Mouse (Mus musculus) lung, postnatal 25 days (tissue): Measurements from ENCODE around the gene Btn2a2.
A peak's percentile ranks its signal among the peaks of the same experiment; 100 is the strongest.

Experiments
- DNase-seq: peaks from one replicate; pipeline ENCODE4 v3.0.0; 2022; ENCODE audit warnings: low spot score

The Btn2a2 gene

DNA sequence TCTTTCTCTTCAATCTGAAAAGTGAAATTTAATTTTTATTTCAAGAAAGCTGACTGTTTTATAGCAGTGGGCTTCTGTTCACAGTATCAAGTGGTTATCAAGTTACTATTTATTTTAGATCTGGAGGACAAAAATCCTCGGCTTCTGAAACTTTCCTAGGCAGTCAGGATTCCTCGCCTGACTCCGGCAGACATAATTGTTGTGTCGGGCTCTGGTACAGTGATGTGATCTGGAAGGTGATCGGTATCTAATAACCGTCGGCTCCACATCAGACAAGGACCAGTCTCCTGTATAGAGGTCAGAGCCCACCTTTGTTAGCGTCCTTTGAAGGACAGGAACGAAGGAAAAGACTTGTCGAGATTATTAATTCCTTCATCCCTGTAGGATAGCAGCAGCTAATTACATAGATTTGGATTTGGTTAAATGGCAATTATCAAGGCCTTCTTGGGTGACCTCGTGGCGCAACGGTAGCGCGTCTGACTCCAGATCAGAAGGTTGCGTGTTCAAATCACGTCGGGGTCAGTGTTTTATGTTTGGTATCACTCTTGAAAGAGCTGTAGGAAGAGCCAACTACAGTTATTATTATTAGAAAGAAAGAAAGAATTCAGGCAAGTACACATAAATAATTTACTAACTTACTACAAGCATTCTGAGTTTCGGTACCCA lies 9.1 kb upstream of the Btn2a2 start:
- DNase-seq, result no peak

DNA sequence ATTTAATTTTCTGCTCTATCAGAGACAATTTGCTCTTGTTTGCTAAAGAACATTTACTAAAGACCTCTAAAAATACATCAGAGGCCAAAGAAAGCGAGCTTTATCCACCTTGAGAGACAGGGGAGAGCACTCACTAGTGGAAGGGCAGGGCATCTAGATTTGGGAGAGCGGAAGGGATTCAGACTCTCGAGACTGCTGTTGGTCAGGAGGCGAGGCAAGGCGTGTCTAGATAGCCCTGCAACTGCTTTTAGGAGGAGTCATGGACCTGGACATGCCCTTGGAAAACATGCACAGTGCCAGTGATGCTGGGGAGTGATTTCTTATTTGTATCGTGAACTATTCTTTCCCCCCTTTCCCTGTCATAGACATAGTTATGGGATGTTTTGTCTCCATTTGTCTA lies 6.9 kb upstream of the Btn2a2 start:
- no peak for DNase-seq

DNA sequence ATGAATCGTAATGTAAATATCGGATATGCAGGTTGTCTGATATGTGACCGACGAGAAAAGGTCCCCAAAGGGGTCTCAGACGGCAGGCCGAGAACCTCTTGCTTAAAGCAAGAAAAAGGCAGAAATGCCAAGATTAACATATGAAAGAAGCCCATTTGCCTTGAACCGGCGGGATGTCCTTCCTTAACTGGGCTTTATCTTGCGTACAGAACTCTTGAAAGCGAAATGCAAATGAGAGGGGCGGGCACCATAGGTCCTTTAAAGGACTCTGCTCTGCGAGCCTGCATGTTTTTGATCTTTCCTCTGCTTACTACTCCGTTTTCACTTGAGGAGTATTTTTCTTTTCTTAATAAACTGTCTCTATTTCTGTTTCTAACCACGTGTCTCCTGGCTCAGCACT lies 3.3 kb upstream of the Btn2a2 start:
- DNase-seq, result no peak

DNA sequence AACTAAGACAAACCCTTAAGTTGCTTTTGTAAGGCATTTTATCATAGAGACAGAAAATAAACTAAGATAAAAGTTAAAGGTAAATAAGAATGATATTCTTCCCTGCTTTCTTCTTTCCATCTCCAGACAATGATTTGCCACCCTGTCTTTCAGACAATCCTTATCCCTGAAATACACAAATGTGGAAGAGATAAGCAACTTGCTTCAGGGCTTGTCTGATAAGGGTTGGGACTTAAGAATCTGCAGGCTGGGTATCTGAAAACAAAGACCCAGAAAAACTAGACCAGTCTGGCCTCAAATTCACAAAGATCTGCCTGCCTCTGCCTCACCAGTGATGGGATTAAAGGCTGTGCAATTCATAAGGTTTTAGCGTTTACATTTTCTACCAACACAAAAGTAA lies 2.6 kb upstream of the Btn2a2 start:
- no peak for DNase-seq

DNA sequence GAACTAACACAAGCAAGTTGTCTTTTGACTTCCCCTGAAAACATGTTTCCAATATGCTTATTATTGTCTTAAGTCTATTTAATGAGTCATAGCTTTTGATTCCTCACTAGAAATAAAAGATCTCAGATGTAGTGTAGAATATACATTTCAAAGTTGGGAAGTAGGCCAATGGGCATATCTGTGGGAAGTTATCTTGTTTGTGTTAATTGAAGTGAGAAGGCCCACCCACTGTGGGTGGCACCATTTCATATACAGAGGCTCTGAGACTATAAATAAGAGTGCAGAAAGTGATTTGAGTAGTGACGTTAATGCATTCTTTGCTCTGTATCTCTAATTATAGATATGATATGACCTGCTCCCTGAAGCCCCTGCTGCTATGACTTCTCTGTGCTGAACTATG lies 2.2 kb upstream of the Btn2a2 start:
- DNase-seq, result no peak

DNA sequence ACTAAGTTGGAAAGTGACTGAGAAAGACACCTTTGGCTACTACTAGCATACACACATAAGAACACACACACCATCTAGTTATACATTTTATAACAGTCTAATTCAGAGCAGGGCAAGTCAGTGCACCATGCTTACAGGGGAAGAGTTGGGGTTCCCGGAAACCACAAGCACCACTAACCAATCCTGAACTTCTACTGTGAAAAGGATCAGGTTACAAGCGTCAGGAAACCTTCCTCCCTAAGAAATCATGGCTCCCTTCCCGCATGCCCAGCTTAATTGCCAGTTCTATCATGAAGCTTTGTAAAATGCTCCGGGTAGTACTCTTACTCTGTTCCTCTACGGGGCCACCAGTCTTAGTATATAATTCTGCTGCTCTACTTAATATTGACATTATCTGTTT lies 3.4 kb downstream of the Btn2a2 start:
- no peak for DNase-seq

DNA sequence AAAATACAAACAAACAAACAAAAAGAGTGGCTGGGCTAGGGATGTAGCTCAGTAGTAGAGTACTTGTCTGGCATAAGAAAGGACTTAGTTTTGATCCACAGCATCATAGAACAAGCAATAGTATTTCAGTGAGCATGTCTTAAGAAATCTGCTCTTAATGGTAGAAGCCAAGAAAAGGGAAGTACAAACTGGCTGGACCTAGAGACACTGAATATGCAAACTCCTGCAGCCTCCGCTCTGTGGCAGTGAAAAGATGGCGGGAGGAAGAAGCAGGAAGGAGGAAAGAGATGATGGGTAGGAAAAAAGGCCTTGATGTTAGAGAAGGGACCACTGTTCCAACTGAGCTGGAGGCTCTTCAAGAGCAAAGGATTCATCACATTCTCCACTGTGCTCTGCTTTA lies 5.5 kb downstream of the Btn2a2 start:
- DNase-seq, result no peak

DNA sequence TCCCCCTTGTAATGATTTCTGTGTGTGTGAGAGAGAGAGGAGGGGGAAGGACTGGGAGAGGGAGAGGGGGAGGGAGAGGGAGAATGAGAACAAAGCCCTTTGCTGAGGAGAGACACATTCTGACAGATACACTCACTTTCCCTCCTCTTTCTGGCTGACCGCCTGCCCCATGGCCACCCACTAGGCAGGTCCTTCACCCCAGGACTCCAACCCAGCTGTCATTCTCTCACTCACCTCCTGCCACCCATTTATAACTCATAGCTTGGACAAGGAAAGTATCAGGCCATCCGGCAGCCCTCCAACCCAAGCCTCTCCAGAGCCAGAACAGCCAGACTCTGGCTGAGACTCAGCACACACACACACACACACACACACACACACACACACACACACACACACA lies 13.0 kb downstream of the Btn2a2 start:
- no peak for DNase-seq

DNA sequence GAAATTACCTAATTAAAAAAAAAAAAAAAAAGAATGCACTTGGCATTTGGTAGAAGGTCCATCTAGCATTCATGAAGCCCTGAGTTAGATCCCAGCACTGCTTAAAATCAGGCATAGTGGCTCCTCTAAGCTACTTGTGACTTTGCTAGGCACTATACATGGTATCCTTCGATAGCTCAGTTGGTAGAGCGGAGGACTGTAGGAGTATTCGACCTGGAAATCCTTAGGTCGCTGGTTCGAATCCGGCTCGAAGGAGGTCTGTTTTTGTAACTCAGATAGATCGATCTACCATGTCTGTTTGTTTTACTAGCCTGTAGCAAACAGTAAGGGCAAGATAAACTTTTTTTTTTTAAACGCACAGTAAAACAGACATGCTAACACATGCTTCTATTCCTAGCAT lies 21.7 kb downstream of the Btn2a2 start:
- DNase-seq, result peak; percentile 73

DNA sequence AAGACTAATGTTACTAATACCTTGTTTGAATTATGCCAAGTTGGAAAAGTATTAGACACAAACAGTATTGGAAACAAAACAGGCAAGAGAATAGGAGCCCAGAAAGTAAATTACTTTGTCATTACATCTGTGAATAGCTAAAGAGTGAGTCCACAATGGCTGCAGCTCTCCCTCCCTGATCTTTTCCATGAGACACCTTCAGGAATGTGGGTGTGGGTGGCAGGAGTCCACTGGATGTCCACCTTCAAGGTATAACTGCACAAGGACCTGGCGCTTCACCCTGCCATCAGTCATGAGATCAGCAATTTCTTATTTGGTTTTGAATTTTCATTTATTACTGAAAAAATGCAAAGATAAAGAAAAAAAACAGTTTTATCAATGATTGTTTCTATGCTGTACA lies 22.4 kb downstream of the Btn2a2 start:
- DNase-seq, result no peak

DNA sequence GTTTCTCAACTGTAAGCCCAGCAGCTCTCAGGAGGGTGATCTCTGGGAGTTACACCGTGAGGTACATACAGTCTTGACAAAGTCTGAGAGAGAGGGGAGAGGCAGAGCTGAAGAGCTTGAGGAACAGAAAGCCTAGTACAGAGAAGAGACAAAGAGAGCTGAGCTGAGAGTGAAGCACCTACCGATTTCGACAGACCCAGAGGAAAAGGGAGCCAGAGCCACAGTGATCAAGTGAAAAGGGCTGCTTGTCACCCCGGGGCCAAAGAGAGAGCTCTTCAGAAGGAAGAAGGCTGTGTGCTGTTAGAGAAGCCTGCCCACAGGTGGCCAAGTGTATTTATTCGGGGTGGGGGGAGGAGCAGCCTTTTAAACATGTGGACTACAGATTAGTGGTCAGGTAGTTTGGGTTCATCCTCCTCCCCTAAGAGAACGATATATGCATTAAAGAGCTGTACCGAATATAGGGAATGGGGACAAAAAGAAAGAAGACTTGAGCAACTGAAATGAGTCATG lies 23.0 kb downstream of the Btn2a2 start, which contains the start of gene Btn1a1:
Btn1a1 (minus strand) TSS at position 302 of the 510 bp plus-strand sequence.
- DNase-seq, result no peak

DNA sequence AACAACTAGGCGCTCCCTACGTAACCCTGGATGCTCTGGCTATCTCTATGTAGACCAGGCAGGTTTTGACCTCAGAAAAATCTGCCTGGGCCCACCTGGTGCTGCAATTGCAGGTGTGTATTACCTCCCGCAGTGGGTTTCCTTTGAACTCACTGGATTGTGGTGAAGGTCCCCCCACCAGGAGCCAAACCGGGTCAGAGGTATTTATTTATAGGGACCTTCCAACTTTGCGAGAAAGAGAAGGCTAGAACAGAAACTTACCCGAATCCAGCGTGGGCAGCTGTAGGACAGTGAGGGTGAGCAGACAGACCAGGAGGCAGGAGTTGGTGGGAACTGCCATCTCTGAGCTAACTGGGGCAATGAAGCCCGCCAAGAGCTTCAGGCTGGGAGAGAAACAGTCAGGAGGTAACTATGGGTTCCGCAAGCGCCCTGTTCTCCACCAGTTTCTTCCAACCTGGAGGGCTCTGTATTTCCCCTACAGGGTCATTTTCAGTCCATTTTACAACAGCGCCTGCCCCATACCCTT lies 23.8 kb downstream of the Btn2a2 start:
- DNase-seq, result no peak

DNA sequence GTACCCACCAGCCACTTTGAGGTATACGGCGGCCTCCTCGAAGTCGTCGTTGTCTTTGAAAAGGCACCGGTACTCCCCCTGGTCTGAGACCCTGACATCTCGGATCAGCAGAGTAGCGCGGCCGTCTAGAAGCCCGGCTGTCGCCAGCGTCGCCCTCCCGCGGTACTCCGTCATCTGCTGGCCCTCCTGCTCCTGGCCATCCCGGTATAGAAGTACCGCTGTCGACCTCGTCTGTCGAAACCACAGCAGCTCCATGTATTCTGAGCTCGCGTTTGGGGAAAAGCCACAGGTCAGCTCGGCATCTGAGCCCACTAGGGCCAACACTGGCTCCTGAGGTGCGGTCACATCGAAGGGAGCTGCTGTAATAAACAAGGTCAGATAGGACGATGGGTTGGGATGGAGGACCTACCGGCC lies 24.4 kb downstream of the Btn2a2 start:
- DNase-seq, result peak; percentile 10

DNA sequence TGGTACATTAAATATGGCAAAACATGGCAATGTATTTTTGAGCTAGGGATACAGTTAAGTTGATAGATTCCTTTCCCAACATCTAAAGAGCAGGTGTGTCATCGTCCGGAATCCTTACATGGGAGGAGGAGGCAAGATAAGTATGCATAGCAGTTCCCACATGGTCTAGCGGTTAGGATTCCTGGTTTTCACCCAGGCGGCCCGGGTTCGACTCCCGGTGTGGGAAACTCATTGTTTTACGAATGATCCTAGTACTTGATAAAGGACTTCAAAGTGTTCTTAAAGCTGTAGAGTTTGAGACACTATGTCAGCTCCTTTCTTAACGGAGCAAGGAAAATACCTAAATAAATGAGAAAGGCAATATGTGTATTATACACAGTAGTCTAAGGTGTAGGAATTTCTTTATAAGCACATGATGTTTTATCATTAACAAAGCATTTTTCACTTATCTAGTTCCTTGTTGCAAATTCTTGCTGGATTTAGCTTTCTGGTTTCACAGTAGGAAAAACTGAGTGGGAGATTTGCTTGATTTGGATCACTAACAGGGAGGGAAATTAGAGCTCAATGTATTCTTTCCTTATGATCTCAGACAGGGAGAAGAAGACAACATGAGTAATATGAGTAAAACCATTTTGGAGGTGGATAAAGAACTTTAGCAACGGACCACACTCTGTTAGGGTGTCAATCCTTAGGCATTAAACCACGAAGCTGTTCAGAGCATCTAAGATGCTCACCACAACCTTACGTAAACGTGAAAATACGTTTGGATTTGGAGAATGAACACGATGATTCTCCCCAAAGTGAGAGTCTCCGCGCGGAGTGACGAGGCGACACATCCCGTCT lies 25.1 kb downstream of the Btn2a2 start:
- DNase-seq, result peak; percentile 75

DNA sequence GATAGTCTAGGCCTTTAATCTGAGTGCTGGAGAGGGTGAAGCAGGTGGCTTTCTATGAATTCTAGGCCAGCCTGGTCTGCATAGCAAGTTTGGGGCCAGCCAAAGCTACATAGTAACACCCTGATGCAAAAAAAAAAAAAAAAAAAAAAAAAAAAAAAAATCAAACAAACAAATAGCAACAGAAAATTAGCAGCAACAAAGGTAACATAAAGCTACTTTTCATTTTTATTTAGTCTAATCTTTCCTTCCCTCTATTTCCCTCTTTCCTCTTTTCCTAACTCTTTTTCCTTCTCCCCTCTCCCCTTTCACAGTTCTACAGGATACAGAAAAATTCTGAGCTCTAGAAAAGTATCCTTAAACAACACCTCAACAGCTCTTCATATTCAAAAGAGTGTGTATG lies 26.0 kb downstream of the Btn2a2 start:
- DNase-seq, result no peak

DNA sequence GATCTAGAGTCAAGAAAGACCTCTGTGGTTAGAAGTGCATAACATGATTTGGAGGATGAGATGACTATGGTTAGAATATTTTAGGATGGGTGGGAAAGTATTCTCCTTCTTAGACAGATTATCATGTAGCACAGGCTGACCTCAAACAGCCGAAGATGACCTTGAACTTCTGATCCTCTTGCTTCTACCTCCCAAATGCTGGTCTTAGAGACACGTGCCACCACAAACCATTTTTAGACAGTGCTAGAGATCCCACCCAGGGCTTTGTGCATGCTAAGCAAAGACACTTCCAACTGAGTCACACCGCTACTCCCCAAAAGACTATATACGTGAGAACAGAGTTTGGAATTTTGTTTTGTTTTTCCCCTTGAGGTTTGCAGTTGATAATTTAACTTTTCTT lies 26.6 kb downstream of the Btn2a2 start:
- DNase-seq, result no peak

DNA sequence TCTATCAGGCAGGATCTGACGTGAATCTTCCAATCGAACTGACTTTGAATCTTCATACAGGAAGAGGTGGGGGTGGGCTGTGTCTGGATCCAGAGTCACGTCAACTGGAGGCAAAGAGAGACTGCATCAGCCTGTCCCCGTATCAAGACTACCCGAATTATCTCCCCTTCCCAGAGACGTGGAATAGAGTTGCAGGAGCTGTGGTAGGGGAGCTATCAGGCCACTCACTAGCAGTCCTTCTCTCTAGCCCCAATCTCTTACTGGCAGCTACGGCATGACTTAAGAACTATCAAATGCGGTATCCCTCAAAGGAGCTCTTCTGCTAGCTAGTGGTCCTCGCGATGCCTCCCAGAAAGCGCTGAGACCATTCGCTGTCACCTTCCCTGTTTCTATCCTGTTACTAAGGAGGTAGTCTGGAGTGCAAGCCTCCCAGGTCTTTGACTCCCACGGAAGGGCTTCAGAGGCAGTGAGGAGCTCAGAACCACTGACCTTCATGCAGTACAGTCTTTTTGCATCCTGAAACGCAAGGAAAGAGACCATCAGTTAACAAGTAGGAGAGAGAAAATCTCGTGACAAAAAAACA lies 29.3 kb downstream of the Btn2a2 start:
- DNase-seq, result no peak

DNA sequence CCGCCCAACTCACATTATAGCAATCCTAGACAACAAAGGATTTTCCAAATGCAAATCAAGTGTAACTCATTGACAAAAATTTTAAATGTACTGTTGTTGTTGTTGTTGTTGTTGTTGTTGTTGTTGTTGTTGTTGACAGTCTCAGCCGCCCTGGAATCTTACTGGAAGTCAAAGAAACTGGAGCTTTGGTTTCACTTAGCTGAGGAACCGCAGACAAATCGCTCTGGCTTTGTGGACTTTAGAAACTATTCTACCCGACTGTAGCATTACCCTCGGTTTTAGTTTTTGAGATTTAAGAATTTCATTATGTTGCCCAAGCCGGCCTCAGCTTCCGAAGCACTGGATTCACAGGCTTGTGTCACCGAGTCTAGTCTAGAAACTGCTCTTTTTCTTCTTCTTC lies 34.7 kb downstream of the Btn2a2 start:
- DNase-seq, result no peak

DNA sequence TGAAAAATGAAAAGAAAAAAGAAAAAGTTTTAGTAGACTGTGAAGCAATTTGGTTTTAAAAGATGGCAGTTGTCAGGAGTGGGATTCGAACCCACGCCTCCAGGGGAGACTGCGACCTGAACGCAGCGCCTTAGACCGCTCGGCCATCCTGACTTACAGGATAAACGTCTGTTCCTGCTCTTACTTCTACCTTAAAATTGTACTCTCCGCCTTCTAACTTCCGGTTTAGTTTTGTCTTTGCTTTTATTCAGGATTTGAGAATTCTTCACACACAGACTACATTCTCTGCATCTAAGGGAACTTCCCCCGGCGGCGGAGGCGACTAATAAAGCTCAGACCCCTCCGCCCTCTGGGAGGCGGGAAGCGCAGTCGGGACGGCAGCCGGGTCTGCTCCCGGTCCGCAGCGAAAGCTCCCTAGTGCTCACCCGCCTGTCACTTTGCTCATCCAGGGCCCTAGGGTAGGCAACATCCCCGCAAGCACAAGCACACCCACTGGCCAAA lies 35.2 kb downstream of the Btn2a2 start:
- DNase-seq, result peak; percentile 87

DNA sequence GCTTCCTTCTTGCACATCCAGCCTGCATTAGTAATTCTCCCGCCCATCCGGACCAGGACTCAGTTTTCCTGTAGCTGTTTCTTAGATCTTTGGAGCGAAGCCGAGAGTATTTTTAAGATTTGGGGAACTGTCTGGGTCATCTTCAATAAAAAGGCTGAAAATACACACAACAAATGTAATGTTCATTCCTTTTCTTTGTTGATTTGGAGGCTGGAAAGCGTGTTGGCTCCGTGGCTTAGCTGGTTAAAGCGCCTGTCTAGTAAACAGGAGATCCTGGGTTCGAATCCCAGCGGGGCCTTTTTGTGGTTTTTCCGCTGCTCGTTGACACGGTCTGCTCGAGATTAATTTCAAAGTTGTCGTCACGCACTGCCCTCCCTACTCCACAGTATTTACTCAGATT lies 38.3 kb downstream of the Btn2a2 start:
- peak; percentile 86 for DNase-seq

DNA sequence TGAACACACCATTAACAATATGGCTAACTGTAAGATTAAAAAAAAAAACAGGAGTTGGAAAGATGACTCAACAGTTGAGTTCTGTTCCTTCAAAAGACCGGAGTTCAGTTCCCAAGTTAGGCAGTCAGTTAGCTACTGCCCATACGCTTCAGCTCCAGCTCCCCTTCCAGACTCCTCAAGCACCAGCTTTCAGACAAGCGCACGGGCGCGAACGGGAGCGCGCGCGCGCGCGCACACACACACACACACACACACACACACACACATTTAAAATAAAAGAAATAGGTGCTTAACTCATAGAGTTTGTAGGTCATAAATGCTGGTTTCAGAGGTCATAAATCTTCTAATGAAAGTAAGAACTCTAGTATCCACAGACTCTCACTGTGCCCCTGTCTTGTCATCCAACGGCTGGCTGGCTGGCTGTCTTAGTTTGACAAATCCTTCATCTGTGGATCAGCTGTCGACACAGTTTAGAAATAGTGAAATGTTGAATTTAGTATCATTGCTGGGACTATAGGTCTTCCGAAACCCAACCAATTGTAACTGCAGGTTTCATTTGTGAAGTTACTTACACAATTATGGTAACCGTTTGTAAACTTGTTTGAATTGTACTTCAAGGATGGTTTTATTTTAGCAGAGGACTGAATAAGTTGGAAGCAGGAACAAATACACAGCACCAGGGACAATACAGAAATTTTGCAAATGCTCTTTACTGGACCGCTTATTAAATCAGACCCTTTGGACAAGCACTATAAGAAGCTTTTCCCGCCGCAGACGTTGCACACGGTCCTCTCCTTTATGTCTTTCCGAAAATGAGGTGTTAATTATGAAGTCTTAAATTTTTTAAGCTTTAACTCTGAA lies 39.2 kb downstream of the Btn2a2 start:
- peak; percentile 39 for DNase-seq

DNA sequence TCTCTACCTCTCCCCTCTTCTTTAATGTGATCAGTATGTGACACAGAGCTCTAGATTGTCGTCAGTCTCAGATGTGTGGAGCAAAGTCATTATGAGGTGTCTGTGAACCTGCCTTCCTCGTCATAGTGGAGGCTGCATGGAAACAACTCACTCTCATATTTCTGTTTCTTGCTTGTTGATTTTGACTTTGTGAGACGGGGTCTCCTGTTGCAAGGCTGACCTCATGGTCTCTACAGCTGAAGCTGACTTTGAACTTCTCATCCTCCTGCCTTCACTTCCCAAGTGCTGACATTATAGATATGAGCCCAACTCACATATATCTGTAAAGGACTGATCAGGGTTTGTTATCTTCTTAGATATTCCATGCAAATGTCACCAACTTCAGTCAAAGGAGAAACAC lies 39.9 kb downstream of the Btn2a2 start:
- DNase-seq, result no peak
